Mouse (Mus musculus): ENCODE measurements around the gene Il6. TPM values are rescaled to one million over a fixed set of nuclear protein-coding genes. Genes with fewer than 3 reads are reported as not detected.
"Not testable (repeated sequence)": the region's sequence is repeated elsewhere in the genome, so short reads cannot be mapped to it uniquely, and the experiment has no call there.

The Il6 gene
- total and polyA plus RNA-seq, 3 experiments, result 0.16 TPM; not detected in 2

DNA sequence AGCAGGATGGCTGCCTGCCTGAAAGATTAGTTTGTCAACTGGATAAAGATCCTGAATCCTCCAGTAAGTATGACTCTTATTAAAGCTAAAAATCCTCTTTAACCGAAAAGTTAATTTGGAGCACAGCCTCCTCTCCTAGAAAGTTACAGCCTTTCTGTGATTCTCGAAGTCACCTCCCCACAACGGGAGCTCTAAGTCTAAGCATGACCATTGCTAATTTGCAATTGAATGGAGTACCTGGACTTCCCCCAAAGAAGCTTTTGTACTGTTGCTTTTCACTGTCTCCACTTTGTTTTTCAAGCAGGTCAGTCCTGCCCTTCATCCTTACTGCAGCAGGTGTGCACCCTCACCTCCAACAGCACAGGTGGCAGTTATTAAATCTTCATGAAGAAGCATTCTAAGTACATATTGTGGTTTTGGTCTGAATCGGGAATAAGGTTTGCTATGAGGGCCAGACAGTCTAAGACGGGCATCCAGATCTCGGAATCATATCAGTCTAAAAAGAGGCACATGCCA is 45.4 kb downstream of the Il6 start:
- DNase-seq (ENCODE audit: low spot score) (no peak), ATAC-seq (ENCODE audit: extremely low read depth, insufficient number of reproducible peaks, low FRiP score, poor library complexity, severe bottlenecking) (no peak)
- H3K4me1 ChIP-seq (ENCODE audit: insufficient read depth, low read depth, low read length), result peaks cover 2% of the 10 kb centered on the region; the same call in 1 of the 2 replicates
- no peaks in the 10 kb centered on the region for H3K27me3 ChIP-seq (ENCODE audit: insufficient read depth, low read length)
- no peak overlapping the region for H3K4me3 ChIP-seq (ENCODE audit: low read depth, low read length)
- TF ChIP-seq POLR2AphosphoS5 (IDR thresholded peaks at IDR 0.05; ENCODE audit: insufficient replicate concordance, low read depth, low read length) (no peak), TAL1 (conservative IDR thresholded peaks at IDR 0.05; ENCODE audit: low read depth, low read length) (no peak), GATA2 (IDR thresholded peaks at IDR 0.05; ENCODE audit: borderline replicate concordance, low read depth, low read length) (no peak), CTCF (IDR thresholded peaks at IDR 0.05; ENCODE audit: low read depth, low read length) (no peak), GATA1 (IDR thresholded peaks at IDR 0.05; ENCODE audit: borderline replicate concordance, low read length) (no peak)
- H3K9me3 ChIP-seq (replicated peaks), result no peaks in the 10 kb centered on the region
- H3K36me3 ChIP-seq (replicated peaks), result peaks cover 40% of the 10 kb centered on the region

DNA sequence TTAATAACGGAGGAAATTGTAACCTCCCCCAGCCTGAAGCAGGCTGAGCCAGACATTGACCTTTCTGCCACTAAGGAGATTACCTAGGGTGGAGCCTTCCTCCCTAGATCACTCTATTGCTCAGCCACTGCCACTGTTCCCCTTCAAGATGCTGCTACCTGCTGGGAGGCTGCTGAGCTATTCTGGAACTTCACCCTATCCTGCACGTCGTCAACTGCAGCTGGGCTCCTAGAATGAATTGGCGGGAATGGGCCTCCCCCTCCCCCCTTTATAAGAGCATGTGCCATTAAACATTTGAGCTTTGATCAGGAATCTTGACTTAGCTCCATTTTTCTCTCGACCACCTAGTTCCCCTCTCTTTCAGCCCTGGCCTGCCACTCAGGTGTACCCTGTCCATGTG is 46.7 kb downstream of the Il6 start:
- peaks cover 50% of the 10 kb centered on the region for H3K36me3 ChIP-seq (replicated peaks)
- H3K9me3 ChIP-seq (replicated peaks); ATAC-seq (ENCODE audit: extremely low read depth, insufficient number of reproducible peaks, low FRiP score, poor library complexity, severe bottlenecking); H3K4me3 ChIP-seq (ENCODE audit: low read depth, low read length); H3K4me1 ChIP-seq (ENCODE audit: insufficient read depth, low read depth, low read length); H3K27me3 ChIP-seq (ENCODE audit: insufficient read depth, low read length); DNase-seq (ENCODE audit: low spot score): not testable (repeated sequence)

DNA sequence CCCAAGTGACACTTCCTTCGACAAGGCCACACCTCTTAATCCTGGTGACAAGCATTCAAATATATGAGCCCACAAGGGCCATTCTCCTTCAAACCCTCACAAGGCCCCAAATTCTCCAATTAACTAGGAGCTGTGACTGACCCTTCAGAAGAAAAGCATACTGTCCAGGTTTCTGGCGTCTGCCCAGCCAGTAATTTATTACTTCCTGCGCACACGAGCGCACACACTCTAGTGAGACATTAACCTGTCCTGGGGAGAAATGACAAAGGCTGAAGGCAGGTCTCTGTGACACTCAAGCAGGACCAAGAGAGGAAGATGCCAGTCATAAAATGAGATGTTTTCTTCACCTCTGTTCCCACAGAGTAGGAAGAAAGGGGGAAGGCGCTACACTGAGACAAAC is 54.8 kb downstream of the Il6 start:
- Histone ChIP-seq H3K36me3 (replicated peaks) (peaks cover 82% of the 10 kb centered on the region), H3K27me3 (ENCODE audit: insufficient read depth, low read length) (no peaks in the 10 kb centered on the region), H3K4me3 (ENCODE audit: low read depth, low read length) (no peak overlapping the region), H3K9me3 (replicated peaks) (no peaks in the 10 kb centered on the region), H3K4me1 (ENCODE audit: insufficient read depth, low read depth, low read length) (peaks cover 29% of the 10 kb centered on the region)
- ATAC-seq (ENCODE audit: extremely low read depth, insufficient number of reproducible peaks, low FRiP score, poor library complexity, severe bottlenecking) (no peak), DNase-seq (ENCODE audit: low spot score) (no peak)
- TF ChIP-seq TAL1 (conservative IDR thresholded peaks at IDR 0.05; ENCODE audit: low read depth, low read length), result no peak
- TF ChIP-seq GATA2 (IDR thresholded peaks at IDR 0.05; ENCODE audit: borderline replicate concordance, low read depth, low read length), result no peak
- no peak for TF ChIP-seq POLR2AphosphoS5 (IDR thresholded peaks at IDR 0.05; ENCODE audit: insufficient replicate concordance, low read depth, low read length)
- no peak for TF ChIP-seq CTCF (IDR thresholded peaks at IDR 0.05; ENCODE audit: low read depth, low read length)
- no peak for TF ChIP-seq GATA1 (IDR thresholded peaks at IDR 0.05; ENCODE audit: borderline replicate concordance, low read length)

Other genes with a start within 250 kb of the Il6 start
- gene Tyms, start 60.5 kb downstream of the Il6 start, total RNA-seq (2014; fragmentation: Nextera tagmentation), result 98.4 and 101 TPM in 2 replicates
- gene Tyms, start 60.5 kb downstream of the Il6 start, total RNA-seq (2017), result 178 and 204 TPM in 2 replicates
- 23.0 and 31.9 TPM in 2 replicates for gene Tyms, start 60.5 kb downstream of the Il6 start, polyA plus RNA-seq (2012)
- not detected in 2 replicates for gene Garem2, start 92.0 kb downstream of the Il6 start, total RNA-seq (2014; fragmentation: Nextera tagmentation)
- gene Garem2, start 92.0 kb downstream of the Il6 start, total RNA-seq (2017), result under 0.01 and 0.06 TPM in 2 replicates
- gene Garem2, start 92.0 kb downstream of the Il6 start, polyA plus RNA-seq (2012), result not detected in 2 replicates
- not detected in 2 replicates for gene 3110082J24Rik, start 93.0 kb downstream of the Il6 start, total RNA-seq (2014; fragmentation: Nextera tagmentation)
- not detected in 2 replicates for gene 3110082J24Rik, start 93.0 kb downstream of the Il6 start, total RNA-seq (2017)
- gene 3110082J24Rik, start 93.0 kb downstream of the Il6 start, polyA plus RNA-seq (2012), result not detected in 2 replicates
- 121 and 133 TPM in 2 replicates for gene Hadha, start 142.0 kb downstream of the Il6 start, total RNA-seq (2014; fragmentation: Nextera tagmentation)
- 162 and 168 TPM in 2 replicates for gene Hadha, start 142.0 kb downstream of the Il6 start, total RNA-seq (2017)
- gene Hadha, start 142.0 kb downstream of the Il6 start, polyA plus RNA-seq (2012), result 18.4 and 29.8 TPM in 2 replicates
- gene Hadhb, start 142.1 kb downstream of the Il6 start, total RNA-seq (2014; fragmentation: Nextera tagmentation), result 61.4 and 74.9 TPM in 2 replicates
- gene Hadhb, start 142.1 kb downstream of the Il6 start, total RNA-seq (2017), result 108 and 112 TPM in 2 replicates
- 16.3 and 51.3 TPM in 2 replicates for gene Hadhb, start 142.1 kb downstream of the Il6 start, polyA plus RNA-seq (2012)
- 1.1 and 1.3 TPM in 2 replicates for gene Adgrf3, start 192.6 kb downstream of the Il6 start, total RNA-seq (2014; fragmentation: Nextera tagmentation)
- 0.11 and 0.23 TPM in 2 replicates for gene Adgrf3, start 192.6 kb downstream of the Il6 start, total RNA-seq (2017)
- gene Adgrf3, start 192.6 kb downstream of the Il6 start, polyA plus RNA-seq (2012), result 0.02 and 0.03 TPM in 2 replicates
- gene Selenoi, start 219.5 kb downstream of the Il6 start, total RNA-seq (2014; fragmentation: Nextera tagmentation), result 49.7 and 54.0 TPM in 2 replicates
- 41.7 and 55.2 TPM in 2 replicates for gene Selenoi, start 219.5 kb downstream of the Il6 start, total RNA-seq (2017)
- gene Selenoi, start 219.5 kb downstream of the Il6 start, polyA plus RNA-seq (2012), result 0.95 and 1.6 TPM in 2 replicates

Measured in G1E (cell line).